Mouse (Mus musculus): ENCODE results near the gene Ankrd40. TPM values are rescaled to one million over a fixed set of nuclear protein-coding genes. Genes with fewer than 3 reads are reported as not detected.

Ankrd40 gene
- polyA plus RNA-seq, 1 experiment from 2014 or later: 8.6 TPM

GRCm38 (mm10) chr11:94345926-94346325 is 18.1 kb downstream of the Ankrd40 start:
- Histone ChIP-seq H3K4me3 (replicated peaks; ENCODE audit: low read length) (no peak overlapping the region), H3K4me1 (replicated peaks; ENCODE audit: control insufficient read depth, insufficient read depth, low read length) (peaks cover 18% of the 10 kb centered on the region), H3K4me2 (ENCODE audit: low read length) (no peak overlapping the region), H3K27ac (ENCODE audit: low read length) (no peak overlapping the region), H3K36me3 (ENCODE audit: control insufficient read depth, insufficient read depth) (no peaks in the 10 kb centered on the region), H3K9me3 (ENCODE audit: control insufficient read depth, low read length) (no peaks in the 10 kb centered on the region), H3K27me3 (replicated peaks; ENCODE audit: control insufficient read depth, insufficient read depth, low read length) (no peaks in the 10 kb centered on the region), H3K9ac (replicated peaks; ENCODE audit: low read depth, low read length) (no peak overlapping the region)
- ATAC-seq: no peak
- WGBS: 86% methylated on average over 10 of the region's 10 CpGs

- Histone ChIP-seq H3K9ac (replicated peaks; ENCODE audit: low read depth, low read length) (no peak overlapping the region), H3K9me3 (ENCODE audit: control insufficient read depth, low read length) (no peaks in the 10 kb centered on the region), H3K27me3 (replicated peaks; ENCODE audit: control insufficient read depth, insufficient read depth, low read length) (no peaks in the 10 kb centered on the region), H3K4me3 (replicated peaks; ENCODE audit: low read length) (no peak overlapping the region), H3K36me3 (ENCODE audit: control insufficient read depth, insufficient read depth) (no peaks in the 10 kb centered on the region), H3K4me2 (ENCODE audit: low read length) (no peak overlapping the region), H3K27ac (ENCODE audit: low read length) (no peak overlapping the region), H3K4me1 (replicated peaks; ENCODE audit: control insufficient read depth, insufficient read depth, low read length) (peaks cover 18% of the 10 kb centered on the region)
- WGBS: 59% methylated on average over 3 of the region's 3 CpGs
- ATAC-seq: no peak
These were observed 18.8 kb downstream of the Ankrd40 start for GRCm38 (mm10) chr11:94346611-94347010.

- H3K4me3 ChIP-seq (replicated peaks; ENCODE audit: low read length): no peak overlapping the region
- no peaks in the 10 kb centered on the region for H3K36me3 ChIP-seq (ENCODE audit: control insufficient read depth, insufficient read depth)
- ATAC-seq: no peak
- H3K4me1 ChIP-seq (replicated peaks; ENCODE audit: control insufficient read depth, insufficient read depth, low read length): peaks cover 14% of the 10 kb centered on the region
- H3K9ac ChIP-seq (replicated peaks; ENCODE audit: low read depth, low read length): no peak overlapping the region
- no peaks in the 10 kb centered on the region for H3K9me3 ChIP-seq (ENCODE audit: control insufficient read depth, low read length)
- H3K27ac ChIP-seq (ENCODE audit: low read length): no peak overlapping the region
- no peak overlapping the region for H3K4me2 ChIP-seq (ENCODE audit: low read length)
- WGBS: 87% methylated on average over 7 of the region's 7 CpGs
- H3K27me3 ChIP-seq (replicated peaks; ENCODE audit: control insufficient read depth, insufficient read depth, low read length): no peaks in the 10 kb centered on the region
These were observed 19.3 kb downstream of the Ankrd40 start for GRCm38 (mm10) chr11:94347063-94347575.

- H3K9me3 ChIP-seq (ENCODE audit: control insufficient read depth, low read length): no peaks in the 10 kb centered on the region
- no peak for ATAC-seq
- WGBS: 95% methylated on average over 2 of the region's 2 CpGs
- no peak overlapping the region for H3K9ac ChIP-seq (replicated peaks; ENCODE audit: low read depth, low read length)
- H3K4me1 ChIP-seq (replicated peaks; ENCODE audit: control insufficient read depth, insufficient read depth, low read length): no peaks in the 10 kb centered on the region
- H3K4me3 ChIP-seq (replicated peaks; ENCODE audit: low read length): no peak overlapping the region
- no peak overlapping the region for H3K4me2 ChIP-seq (ENCODE audit: low read length)
- H3K27ac ChIP-seq (ENCODE audit: low read length): no peak overlapping the region
- H3K27me3 ChIP-seq (replicated peaks; ENCODE audit: control insufficient read depth, insufficient read depth, low read length): no peaks in the 10 kb centered on the region
- H3K36me3 ChIP-seq (ENCODE audit: control insufficient read depth, insufficient read depth): no peaks in the 10 kb centered on the region
These were observed 22.0 kb downstream of the Ankrd40 start for GRCm38 (mm10) chr11:94349839-94350238.

- 60% methylated on average over 1 of the region's 1 CpGs for WGBS
- H3K27ac ChIP-seq (ENCODE audit: low read length): no peak overlapping the region
- H3K4me1 ChIP-seq (replicated peaks; ENCODE audit: control insufficient read depth, insufficient read depth, low read length): no peaks in the 10 kb centered on the region
- H3K4me3 ChIP-seq (replicated peaks; ENCODE audit: low read length): no peak overlapping the region
- no peak overlapping the region for H3K9ac ChIP-seq (replicated peaks; ENCODE audit: low read depth, low read length)
- no peaks in the 10 kb centered on the region for H3K9me3 ChIP-seq (ENCODE audit: control insufficient read depth, low read length)
- no peaks in the 10 kb centered on the region for H3K27me3 ChIP-seq (replicated peaks; ENCODE audit: control insufficient read depth, insufficient read depth, low read length)
- no peaks in the 10 kb centered on the region for H3K36me3 ChIP-seq (ENCODE audit: control insufficient read depth, insufficient read depth)
- no peak overlapping the region for H3K4me2 ChIP-seq (ENCODE audit: low read length)
- ATAC-seq: no peak
These were observed 22.5 kb downstream of the Ankrd40 start for GRCm38 (mm10) chr11:94350337-94350736.

GRCm38 (mm10) chr11:94351094-94351493 is 23.3 kb downstream of the Ankrd40 start:
- Histone ChIP-seq H3K9ac (replicated peaks; ENCODE audit: low read depth, low read length) (no peak overlapping the region), H3K9me3 (ENCODE audit: control insufficient read depth, low read length) (no peaks in the 10 kb centered on the region)
- 43% methylated on average over 3 of the region's 3 CpGs for WGBS

GRCm38 (mm10) chr11:94355521-94356217 is 27.9 kb downstream of the Ankrd40 start:
- ATAC-seq: no peak
- WGBS: 89% methylated on average over 9 of the region's 9 CpGs
- Histone ChIP-seq H3K9ac (replicated peaks; ENCODE audit: low read depth, low read length) (no peak overlapping the region), H3K4me1 (replicated peaks; ENCODE audit: control insufficient read depth, insufficient read depth, low read length) (no peaks in the 10 kb centered on the region), H3K4me3 (replicated peaks; ENCODE audit: low read length) (no peak overlapping the region), H3K27me3 (replicated peaks; ENCODE audit: control insufficient read depth, insufficient read depth, low read length) (no peaks in the 10 kb centered on the region), H3K36me3 (ENCODE audit: control insufficient read depth, insufficient read depth) (no peaks in the 10 kb centered on the region), H3K27ac (ENCODE audit: low read length) (no peak overlapping the region), H3K4me2 (ENCODE audit: low read length) (no peak overlapping the region), H3K9me3 (ENCODE audit: control insufficient read depth, low read length) (no peaks in the 10 kb centered on the region)

More at GRCm38 (mm10) chr11:94351094-94351493, 23.3 kb downstream of the Ankrd40 start:
- no peaks in the 10 kb centered on the region for H3K4me1 ChIP-seq (replicated peaks; ENCODE audit: control insufficient read depth, insufficient read depth, low read length)
- H3K27me3 ChIP-seq (replicated peaks; ENCODE audit: control insufficient read depth, insufficient read depth, low read length): no peaks in the 10 kb centered on the region
- ATAC-seq: no peak
- no peak overlapping the region for H3K4me3 ChIP-seq (replicated peaks; ENCODE audit: low read length)
- no peak overlapping the region for H3K27ac ChIP-seq (ENCODE audit: low read length)
- H3K36me3 ChIP-seq (ENCODE audit: control insufficient read depth, insufficient read depth): no peaks in the 10 kb centered on the region
- H3K4me2 ChIP-seq (ENCODE audit: low read length): no peak overlapping the region

- Histone ChIP-seq H3K36me3 (ENCODE audit: control insufficient read depth, insufficient read depth) (no peaks in the 10 kb centered on the region), H3K27ac (ENCODE audit: low read length) (no peak overlapping the region), H3K4me3 (replicated peaks; ENCODE audit: low read length) (no peak overlapping the region), H3K9ac (replicated peaks; ENCODE audit: low read depth, low read length) (no peak overlapping the region), H3K4me1 (replicated peaks; ENCODE audit: control insufficient read depth, insufficient read depth, low read length) (no peaks in the 10 kb centered on the region), H3K4me2 (ENCODE audit: low read length) (no peak overlapping the region), H3K9me3 (ENCODE audit: control insufficient read depth, low read length) (no peaks in the 10 kb centered on the region), H3K27me3 (replicated peaks; ENCODE audit: control insufficient read depth, insufficient read depth, low read length) (no peaks in the 10 kb centered on the region)
- no peak for ATAC-seq
- WGBS: 92% methylated on average over 12 of the region's 12 CpGs
These were observed 31.4 kb downstream of the Ankrd40 start for GRCm38 (mm10) chr11:94359168-94359567.

GRCm38 (mm10) chr11:94361166-94361870 is 33.5 kb downstream of the Ankrd40 start:
- no peak overlapping the region for H3K4me2 ChIP-seq (ENCODE audit: low read length)
- 94% methylated on average over 14 of the region's 14 CpGs for WGBS
- ATAC-seq: no peak
- peaks cover 3% of the 10 kb centered on the region; the same call in 1 of the 2 replicates for H3K9me3 ChIP-seq (ENCODE audit: control insufficient read depth, low read length)
- no peak overlapping the region for H3K9ac ChIP-seq (replicated peaks; ENCODE audit: low read depth, low read length)
- H3K27ac ChIP-seq (ENCODE audit: low read length): no peak overlapping the region
- H3K4me3 ChIP-seq (replicated peaks; ENCODE audit: low read length): no peak overlapping the region
- no peaks in the 10 kb centered on the region for H3K27me3 ChIP-seq (replicated peaks; ENCODE audit: control insufficient read depth, insufficient read depth, low read length)
- H3K36me3 ChIP-seq (ENCODE audit: control insufficient read depth, insufficient read depth): no peaks in the 10 kb centered on the region
- H3K4me1 ChIP-seq (replicated peaks; ENCODE audit: control insufficient read depth, insufficient read depth, low read length): no peaks in the 10 kb centered on the region

All from forebrain, embryonic 16.5 days (tissue).